Mouse (Mus musculus) liver (tissue): ENCODE results near the gene Osm.

Experiments used
- DNase-seq: peaks from one replicate; pipeline ENCODE4 v3.0.0-alpha.2; 2020; ENCODE audit warnings: mixed read lengths

The Osm gene

DNA sequence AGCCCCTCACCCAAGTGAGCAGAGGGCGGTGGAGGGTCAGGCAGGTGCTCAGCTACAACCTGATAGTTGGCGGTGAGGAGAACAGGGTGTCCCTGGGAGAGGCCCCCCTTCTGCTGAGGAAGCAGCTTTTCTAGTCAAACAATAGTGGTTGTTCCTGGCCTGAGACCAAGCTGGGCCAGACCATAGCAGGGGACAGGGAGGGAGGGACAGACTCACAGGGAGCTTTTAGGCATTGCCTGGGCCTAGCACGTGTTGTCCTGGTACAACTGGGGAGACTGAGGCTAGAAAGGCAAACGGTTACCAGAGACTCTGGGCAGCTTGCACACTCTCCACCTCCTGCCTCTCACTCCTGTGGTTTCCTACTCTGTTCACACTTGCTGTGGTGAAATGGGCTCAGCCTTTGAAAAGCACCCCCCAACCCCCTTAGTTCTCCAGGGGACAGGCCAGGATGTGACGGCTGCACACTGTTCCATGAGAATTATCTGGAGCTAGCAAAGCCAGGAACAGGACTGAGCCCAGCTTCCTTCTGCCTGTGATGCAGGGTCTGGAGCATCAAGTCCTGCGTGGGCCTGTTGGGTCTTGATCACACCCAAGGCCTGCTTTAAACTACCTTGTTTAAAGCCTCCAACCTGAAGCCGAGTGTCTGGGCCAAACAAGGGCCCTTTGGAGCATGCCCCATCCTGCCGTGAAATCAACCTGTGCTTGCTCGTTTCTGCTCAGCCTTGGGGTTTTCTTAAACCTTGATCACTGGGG lies 19.8 kb upstream of the Osm start:
- no peak for DNase-seq

DNA sequence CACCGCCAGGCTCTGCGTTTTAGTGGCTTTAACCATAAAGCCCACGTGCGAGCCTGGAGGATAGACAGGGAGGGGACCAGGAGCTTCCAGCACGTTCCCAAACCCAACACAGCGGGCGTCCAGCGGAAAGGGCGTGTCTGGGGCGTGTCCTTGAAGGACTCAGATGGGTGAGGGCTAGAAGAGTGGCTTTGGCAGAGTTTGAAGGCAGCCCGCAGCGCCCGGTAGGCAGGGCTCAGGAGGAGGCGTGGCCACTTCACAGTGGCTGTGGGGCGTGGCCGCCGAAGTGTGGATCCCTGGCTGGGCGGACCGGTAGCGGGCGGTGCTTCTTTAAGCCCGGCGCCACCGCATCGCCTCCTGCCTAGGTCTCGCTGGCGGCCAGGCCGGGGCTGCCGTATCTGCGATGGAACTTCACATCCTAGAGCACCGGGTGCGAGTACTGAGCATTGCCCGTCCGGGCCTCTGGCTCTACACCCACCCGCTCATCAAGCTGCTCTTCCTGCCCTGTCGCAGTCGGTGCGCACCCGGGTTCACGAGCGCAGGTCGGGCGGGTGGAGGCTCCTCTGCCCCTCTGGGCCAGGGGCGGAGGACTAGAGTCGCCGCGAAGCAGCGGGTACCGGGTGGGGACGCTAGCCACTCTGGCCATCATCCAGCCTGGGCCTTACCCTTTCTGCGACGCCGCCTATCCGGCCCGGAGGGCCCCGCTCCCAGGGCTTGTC lies 18.1 kb upstream of the Osm start, which contains the start of gene Castor1:
Castor1 (plus strand) TSS at position 312 of the 716 bp plus-strand sequence.
- peak; percentile 98 for DNase-seq

DNA sequence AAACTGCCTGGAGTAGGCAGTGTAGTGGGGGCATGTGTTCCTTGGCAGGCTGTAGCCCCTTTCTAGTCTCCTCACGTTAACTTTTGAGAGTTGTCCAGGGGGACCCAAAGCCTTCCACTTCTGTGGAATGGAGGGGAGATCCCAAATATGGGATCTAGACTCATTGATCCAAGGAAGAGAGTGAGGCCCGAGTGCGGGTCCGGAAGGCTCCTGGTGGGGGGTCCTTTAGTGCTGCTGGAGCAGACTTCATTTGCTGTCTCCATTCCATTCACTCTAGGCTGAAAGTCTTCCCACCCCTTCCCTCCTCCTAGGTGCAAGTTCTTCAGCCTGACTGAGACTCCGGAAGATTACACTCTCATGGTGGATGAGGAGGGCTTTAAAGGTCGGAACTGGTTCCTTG lies 17.6 kb upstream of the Osm start:
- DNase-seq = no peak

DNA sequence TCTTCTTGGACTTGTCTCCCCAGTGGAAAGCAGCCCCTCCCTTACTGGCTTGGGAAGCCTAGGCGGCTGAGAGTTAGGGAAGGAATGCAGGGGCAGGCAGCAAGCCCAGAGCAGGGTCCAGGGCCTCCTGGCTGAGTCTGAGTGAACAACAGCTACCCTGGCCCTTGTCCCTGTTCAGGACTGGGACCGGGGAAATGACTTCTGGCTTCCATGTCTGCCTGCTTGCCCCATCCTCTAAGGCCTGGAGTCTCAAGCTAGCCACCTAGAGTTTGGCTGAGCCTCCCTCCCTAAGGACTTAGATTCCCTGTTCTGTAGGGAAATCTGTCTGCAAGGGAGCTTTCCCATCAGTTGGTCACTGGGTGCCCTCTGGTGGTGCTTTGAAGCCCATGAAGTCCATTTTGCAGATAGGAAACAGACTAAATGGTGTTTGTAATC lies 16.9 kb upstream of the Osm start:
- peak; percentile 71 for DNase-seq

DNA sequence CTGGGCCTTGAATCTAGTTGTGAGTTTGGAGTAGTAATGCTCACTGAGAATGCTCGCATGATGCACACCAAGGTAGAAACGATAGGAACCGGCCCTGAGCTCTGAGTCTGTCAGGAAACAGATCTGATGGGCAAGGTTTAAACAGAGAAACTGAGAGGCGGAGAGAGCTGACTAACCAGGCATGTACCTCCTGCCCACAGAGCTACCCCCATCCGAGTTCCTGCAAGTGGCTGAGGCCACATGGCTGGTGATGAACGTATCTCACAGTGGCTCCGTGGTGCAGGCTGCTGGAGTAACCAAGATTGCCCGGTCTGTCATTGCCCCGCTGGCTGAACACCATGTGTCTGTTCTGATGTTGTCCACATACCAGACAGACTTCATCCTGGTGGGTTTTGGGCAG lies 16.3 kb upstream of the Osm start:
- no peak for DNase-seq

DNA sequence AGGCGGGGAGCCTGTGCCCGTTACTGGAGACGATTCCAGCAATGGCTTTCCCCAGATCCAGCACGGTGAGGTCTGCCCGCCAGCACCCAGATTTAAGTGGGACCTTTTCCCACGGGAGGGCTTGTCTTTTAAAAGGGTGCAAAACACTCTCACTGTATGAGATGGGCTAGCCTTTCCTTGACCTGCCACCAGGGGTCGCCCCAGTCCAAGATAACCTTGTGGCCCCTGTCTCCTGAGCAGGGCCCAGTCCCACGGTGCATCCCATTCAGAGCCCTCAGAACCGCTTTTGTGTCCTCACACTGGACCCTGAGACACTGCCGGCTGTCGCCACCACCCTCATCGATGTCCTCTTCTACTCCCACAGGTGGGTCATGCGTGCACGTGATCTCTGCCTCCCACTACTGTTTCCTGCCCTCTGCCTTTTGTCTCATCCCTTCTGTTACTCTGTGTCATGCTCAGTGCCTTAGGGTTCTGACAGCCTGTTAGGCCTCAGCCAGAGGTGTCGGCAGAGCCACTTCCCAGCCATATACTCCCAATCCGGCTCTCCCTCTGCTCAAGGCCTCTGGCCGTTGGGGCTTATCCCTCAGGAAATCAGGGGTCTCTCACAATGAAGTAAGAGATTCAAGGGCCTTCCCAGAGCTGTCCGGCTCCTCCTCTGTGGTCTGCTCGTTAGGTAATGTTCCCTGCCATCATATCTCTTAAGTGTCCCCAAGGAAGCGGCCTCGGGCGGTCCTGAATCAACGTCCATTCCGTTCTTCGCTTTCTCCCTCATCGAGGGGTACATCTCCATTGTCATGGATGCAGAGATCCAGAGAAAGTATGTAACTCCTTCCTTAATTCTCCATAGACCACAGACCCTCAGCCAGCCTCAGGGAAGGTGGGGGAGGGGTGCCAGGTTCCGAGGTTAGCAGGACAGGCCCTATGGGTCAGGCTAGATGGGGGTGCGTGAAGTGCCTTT lies 15.5 kb upstream of the Osm start:
- peak; percentile 91 for DNase-seq

DNA sequence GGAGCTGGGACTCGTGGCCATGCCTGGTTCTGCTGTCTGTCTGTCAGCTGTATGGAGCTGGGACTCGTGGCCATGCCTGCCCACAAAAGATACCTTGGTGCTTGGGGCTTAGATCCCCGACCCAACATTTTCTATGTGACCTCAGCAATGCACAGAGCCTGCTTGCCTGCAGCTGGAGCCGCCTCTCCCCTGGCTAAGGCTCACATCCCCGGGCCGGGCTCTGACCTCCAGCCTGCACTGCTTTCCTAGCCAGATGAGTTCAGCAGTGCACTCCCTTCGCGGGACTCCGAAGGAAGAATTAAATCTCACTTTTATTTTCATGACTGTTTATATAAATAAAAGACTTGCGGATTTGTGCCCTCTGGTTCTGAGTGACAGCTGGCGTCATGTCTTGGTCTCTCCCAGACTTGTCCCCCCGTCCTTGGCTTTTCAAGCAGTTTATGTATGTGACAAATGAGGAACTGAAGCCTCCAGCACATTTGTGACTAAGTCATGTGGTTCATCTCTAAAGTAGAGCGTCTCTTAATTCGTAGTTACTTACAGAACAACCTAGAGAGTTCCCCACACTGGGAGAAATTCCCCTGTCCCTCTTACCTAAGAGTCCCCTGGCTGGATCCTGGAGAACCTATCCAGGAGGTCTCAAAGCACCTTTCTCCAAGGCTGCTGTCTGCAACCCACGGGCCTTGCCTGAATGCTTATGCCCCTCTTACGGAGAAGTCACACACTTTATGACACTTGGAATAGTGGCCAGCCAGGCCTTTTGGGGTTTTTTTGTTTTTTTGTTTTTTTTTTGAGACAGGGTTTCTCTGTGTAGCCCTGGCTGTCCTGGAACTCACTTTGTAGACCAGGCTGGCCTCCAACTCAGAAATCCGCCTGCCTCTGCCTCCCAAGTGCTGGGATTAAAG lies 13.9 kb upstream of the Osm start:
- no peak for DNase-seq

DNA sequence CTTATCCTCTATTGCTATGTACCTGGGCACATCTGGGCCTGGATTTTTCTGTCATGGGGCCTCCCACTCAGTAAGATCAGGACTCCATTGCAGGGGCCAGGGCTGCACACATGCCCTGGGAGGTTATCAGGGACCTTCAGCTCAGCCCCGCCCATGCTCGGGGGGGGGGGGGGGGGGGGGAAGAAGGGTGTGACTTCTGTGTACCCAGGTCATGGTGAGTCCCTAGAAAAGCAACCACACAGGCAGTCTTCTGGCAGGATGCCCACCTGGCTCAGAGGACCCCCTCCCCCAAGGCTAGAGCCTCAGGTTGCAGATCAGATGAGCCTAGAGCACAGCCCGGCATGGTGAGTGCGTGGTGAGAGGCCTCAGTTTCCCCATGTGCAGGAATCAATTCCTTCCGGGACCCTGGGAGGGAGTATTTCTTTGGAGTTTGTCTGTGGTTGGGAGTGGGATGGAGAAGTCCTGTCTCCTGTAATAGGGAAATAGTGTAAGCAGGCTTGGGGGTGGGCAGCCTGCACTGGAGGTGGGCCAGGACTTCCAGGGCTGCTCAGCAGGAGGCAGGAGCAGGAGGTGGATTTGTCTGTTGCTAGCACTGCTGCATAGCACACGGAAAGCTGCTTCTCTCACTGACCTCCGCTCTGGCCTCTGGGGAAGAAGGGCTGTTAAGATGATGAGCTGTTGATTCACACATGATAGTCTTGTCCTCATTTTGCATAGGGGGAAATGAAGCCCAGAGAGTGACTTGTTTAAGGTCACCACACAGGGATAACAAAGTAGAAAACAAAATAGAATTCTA lies 12.6 kb upstream of the Osm start:
- peak; percentile 96 for DNase-seq

DNA sequence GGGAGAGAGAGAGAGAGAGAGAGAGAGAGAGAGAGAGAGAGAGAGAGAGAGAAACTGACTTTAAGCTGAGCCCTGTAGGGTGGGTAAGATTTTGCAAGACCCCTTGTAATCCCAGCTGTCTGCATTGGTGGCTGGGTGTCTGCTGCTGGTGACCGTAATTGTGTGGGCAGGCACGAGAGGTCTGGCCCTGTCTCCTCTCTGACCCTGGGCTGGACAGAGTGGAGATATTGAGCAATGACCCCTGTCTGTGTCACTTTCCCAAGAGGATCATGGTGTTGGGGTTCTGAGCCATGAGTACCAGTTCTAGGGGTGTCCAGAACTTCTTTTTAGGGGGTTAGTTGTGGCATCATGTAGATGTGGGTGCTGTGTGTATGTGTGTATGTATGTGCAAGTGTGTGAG lies 12.0 kb upstream of the Osm start:
- peak; percentile 39 for DNase-seq

DNA sequence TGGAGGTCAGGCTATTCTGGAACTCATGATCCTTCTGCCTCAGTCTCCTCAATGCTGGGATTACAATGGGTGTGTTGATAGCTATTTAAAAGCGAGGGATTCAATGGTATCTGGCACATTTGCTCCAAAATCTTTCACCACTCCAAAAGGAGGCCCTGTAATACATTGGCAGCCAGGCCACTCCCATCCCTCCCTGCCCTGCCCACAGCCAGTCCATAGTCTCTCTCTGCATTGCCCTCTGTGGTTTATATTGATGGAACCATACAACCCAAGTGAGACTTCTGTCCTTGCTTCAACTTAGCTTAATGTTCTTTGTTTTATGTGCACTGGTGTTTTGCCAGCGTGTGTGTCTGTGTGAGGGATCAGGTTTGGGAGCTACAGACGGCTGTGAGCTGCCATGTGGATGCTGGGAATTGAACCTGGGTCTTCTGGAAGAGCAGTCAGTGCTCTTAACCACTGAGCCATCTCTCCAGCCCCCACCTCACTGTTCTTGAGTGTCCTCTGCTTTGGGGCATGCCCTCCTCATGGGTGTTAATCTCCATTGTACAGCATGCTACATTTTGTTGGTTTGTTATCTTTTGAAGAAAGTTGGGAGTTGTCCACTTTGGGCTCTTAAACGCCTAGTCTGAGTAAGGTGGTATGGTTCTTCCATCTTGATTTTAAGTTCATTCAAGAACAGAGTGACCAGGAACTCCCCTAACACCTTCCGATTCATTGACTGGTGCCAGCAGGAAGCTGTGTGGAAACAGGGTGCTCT lies 9.5 kb upstream of the Osm start:
- peak; percentile 62 for DNase-seq

DNA sequence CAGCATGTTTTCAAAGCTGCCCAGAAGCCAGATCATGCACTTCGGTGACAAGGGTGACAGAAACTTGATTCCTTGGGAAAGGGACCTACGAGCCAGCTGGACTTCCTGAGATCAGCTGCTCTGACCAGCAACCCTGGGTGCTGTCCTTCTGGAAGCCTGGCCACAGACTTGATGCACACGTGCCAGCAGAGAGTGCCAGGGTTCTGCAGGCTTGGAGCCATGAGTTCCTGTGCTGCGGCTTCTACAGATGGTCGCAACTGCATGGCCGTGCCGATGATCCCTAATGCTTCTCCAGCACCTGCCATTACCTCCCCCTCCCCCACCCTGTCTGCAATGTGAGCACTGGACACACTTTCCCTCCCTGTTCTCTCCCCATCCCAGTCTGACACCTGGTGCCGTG lies 7.8 kb upstream of the Osm start:
- DNase-seq = no peak

DNA sequence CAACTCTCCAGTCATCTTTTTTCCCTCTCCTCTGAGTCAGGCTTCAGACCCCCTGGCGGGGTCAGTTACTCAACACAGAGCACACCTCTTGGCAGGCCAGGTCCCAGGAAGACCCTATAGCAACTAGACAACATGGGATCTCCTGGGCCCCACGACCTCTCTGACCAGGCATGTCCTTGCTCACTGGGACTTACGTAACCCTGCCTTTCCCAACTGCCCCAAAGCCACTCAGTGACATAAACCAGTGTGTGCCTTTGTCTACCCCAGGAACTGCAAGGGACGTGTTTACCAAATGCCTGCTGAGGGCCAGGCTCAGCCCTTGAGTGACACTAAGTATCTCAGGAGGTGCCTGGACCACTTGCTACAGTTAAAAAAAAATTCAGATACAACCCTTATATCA lies 6.4 kb upstream of the Osm start:
- no peak for DNase-seq

DNA sequence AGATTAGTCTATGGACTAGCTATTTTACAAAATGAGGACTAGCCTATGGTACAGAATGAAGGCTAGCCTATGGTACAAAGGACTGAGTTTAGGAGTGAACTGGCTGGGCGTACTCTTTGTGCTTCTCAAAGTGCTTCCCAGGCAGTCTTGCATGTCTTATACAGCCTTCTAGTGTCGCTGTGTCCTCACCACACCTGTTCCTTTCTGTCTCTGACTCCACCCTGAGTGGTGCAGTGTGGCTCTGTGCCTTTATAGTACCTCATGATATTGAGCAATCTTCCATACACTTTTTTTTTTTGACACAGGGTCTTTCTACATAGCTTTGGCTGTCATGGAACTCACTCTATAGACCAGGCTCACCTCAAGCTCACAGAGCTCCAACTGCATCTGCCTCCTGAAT lies 4.8 kb upstream of the Osm start:
- DNase-seq = no peak

DNA sequence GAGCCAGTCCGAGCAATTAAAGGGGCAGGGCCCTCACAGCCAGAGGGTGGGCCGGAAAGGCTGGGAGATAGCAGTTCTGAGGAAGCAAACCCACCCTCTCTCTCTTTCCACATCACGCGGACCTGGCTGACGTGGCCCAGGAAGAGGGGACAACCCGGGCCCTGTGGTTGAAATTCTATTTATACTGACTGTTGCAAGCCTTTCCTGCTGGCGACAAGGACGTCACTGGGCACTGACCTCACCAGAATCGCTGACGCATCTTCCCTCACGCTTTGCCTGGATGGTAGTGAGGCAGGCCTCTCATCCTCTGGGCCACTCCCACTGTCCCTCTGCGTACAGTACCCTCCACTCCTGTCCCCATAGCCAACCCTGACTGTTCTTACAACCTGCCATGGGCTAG lies 3.6 kb upstream of the Osm start:
- DNase-seq = peak; percentile 38

DNA sequence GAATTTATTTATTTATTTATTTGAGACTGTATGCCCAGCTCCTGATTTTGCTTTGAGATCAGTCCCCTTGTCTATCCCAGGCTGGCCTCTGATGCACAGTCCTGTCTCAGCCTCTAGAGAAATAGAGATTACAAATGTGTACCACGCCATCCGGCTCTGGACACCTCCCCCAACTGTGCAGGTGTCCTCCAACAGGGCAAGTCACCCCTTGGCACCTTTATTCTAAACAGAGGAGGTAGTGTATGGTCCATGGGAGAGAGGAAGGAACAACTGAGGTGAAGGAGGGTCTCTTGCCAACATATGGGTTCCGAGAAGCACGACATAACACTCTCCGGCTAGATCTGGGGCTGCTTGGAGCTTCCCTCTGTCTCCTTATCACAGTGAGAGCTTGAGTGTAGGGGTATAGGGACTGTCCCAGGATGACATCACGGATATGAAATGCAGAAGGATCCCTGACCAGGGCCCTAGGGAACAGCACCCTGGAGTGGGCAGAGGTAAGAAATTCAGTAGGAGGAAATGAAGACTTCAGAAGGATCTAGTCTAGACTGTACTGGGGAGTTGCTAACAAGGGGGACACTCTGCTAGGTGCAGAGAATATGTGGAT lies 1.1 kb upstream of the Osm start:
- no peak for DNase-seq

DNA sequence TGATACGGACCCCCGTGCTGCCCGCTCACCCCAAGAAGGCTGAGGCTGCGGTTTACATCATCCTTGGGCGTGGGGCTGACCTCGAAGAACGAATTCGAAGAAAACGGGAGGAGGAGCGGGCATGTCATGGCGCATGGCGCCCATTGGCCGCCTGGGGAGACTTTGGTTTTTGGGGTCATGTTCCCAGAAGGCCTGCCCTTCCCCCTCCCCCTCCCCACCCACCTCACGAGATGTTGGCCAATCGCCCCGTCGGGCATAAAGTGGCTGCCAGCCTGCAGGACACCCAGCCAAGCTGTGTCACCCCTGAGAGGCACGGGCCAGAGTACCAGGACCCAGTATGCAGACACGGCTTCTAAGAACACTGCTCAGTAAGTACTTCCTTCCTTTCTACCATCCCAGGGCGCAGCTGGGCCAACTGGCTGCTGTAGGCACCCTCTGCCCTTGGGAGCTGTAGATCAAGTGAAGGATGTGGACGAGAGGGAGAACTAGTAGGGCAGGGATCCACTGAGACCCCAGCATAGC lies 387 bp downstream of the Osm start:
- no peak for DNase-seq

DNA sequence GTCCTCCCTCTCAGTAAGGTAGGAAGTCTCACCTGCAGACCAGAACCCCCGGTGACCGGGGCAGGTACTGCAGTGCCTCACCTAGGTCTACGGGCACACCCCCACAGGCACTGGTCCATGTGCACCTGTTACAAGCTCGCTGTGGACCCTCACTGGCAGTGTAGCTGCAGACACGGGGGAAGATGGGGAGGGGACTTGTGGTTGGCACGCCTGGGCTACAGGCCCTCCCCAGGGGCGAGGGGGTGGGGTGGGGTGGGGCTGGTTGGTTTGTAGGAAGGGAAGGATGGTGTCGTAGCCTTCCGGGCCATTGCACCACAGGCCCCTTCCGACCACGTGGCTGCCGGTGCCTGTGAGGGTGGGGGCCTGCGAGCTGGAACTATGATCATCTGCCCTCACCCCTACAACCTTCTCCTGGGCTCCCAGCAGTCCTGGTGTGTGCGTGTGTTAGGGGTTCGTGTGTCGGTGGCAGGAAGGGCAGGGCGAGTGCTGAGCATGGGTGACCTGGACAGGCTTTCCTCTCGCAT lies 1.2 kb downstream of the Osm start:
- DNase-seq = peak; percentile 49

DNA sequence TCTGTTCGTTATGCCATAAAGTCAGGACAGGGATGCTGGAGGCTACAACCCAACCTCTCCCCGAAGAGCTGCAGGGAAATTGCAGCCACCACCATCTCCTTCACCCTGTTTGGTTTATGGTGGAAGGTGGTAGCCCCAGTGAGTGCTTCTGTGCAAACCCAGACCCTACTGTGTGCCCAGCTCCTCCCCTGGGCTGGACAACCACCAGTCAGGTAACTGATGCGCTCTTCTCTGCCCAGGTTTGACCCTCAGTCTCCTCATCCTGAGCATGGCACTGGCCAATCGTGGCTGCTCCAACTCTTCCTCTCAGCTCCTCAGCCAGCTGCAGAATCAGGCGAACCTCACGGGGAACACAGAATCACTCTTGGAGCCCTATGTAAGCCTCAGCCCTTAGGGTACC lies 1.9 kb downstream of the Osm start:
- no peak for DNase-seq

DNA sequence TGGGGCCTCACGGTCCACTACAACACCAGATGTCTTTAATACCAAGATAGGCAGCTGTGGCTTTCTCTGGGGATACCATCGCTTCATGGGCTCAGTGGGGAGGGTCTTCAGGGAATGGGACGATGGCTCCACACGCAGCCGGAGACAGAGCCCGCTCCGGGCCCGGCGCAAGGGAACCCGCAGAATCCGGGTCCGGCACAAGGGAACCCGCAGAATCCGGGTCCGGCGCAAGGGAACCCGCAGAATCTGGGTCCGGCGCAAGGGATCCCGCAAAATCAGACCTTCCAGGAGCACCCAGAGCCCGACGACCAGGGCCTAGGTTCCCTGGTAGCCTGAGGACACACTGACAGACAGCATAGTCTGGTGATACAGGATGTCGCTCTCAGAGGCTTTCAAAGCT lies 3.5 kb downstream of the Osm start:
- no peak for DNase-seq

DNA sequence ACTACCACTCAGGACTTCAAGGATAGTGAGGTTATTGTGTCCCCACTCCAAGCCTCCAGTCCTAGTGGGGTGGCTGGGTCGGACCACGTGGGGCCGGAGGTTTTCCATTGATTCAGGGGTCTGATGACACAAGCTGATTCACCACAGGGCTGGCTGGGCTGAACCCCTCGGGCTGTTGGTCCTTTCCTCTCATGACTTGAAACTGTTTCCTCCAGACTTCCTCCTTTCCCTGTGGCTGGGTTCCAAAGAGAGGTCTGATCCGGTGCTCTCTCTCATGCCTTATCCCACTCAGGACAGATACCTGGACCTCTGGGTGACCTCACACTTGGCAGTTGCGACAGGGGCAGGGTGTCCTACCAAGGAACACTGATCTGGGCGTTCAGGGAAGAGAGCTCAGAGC lies 3.9 kb downstream of the Osm start:
- DNase-seq = no peak
